In genomic region chr2:17730957-17731830, GRCm38 (mm10) we compare ENCODE assay signal across 8 mouse cellular contexts. TPM values are rescaled to one million over a fixed set of nuclear protein-coding genes. Genes with fewer than 3 reads are reported as not detected.
DNase-seq lines count a peak whose midpoint lies in the region; ATAC-seq and TF ChIP-seq lines count a peak whose summit lies in the region.

Gene Nebl, minus strand, starts transcription at chr2:17731464.

- H3K9ac ChIP-seq in intestine, embryonic 15.5 days, result peak within 1 kb of the TSS; percentile 45
- H3K9ac ChIP-seq in limb, embryonic 14.5 days (ENCODE audit: low read depth, low read length, severe bottlenecking), result peak within 1 kb of the TSS; percentile 65
- H3K9ac ChIP-seq in midbrain, embryonic 16.5 days (ENCODE audit: low read depth, low read length), result peak within 1 kb of the TSS; percentile 89

- TF ChIP-seq CTCF in kidney, adult 2 months (conservative IDR thresholded peaks at IDR 0.05; ENCODE audit: insufficient read depth, insufficient read length, low read depth, low read length), result no peak

- peak; percentile 8 for DNase-seq in kidney, adult 2 months
- no peak for DNase-seq in kidney, adult 18-20 months
- peak; percentile 79 to 82 for DNase-seq in cerebellum, postnatal 14 days
- peak; percentile 20 for DNase-seq in gastrocnemius, postnatal 14 days
- DNase-seq in limb, embryonic 14.5 days (ENCODE audit: low spot score), result peak; percentile 40
- DNase-seq in thymus, adult 18-20 months, result peak; percentile 17

- H3K4me1 ChIP-seq in kidney, adult 2 months (ENCODE audit: control insufficient read depth, insufficient read depth, low read length), result no peaks in the 10 kb centered on the region
- peaks cover 12% of the 10 kb centered on the region for H3K4me1 ChIP-seq in intestine, embryonic 15.5 days (replicated peaks)
- H3K4me1 ChIP-seq in limb, embryonic 14.5 days (ENCODE audit: control insufficient read depth, insufficient read depth, low read length), result peaks cover 8% of the 10 kb centered on the region
- peaks cover 3% of the 10 kb centered on the region; the same call in 1 of the 2 replicates for H3K4me1 ChIP-seq in midbrain, embryonic 16.5 days (ENCODE audit: control insufficient read depth, insufficient read depth, low read length)

- 0 out of 2 replicates have a peak, but pooled peaks cover 2% of the 10 kb centered on the region for H3K27me3 ChIP-seq in kidney, adult 2 months (replicated peaks; ENCODE audit: control insufficient read depth, insufficient read depth, low read length)
- H3K27me3 ChIP-seq in intestine, embryonic 15.5 days (replicated peaks), result peaks cover 24% of the 10 kb centered on the region
- H3K27me3 ChIP-seq in limb, embryonic 14.5 days (ENCODE audit: control insufficient read depth, insufficient read depth, low read length), result peaks cover 20% of the 10 kb centered on the region; the same call in 1 of the 2 replicates
- peaks cover 3% of the 10 kb centered on the region for H3K27me3 ChIP-seq in midbrain, embryonic 16.5 days (ENCODE audit: control insufficient read depth, insufficient read depth, low read depth, low read length)

- TF ChIP-seq POLR2A in kidney, adult 2 months (IDR thresholded peaks at IDR 0.05; ENCODE audit: low read depth, low read length), result no peak
- TF ChIP-seq POLR2A in limb, embryonic 14.5 days (IDR thresholded peaks at IDR 0.05; ENCODE audit: borderline replicate concordance, extremely low read depth, insufficient read depth, insufficient read length), result no peak

- ATAC-seq in intestine, embryonic 15.5 days, result peak; percentile 93
- peak; percentile 45 for ATAC-seq in limb, embryonic 14.5 days (ENCODE audit: low FRiP score, low read depth)
- ATAC-seq in midbrain, embryonic 16.5 days, result peak; percentile 93

- WGBS in kidney, adult 2 months, result 4% methylated on average over 59 of the region's 59 CpGs
- 1% methylated on average over 59 of the region's 59 CpGs for WGBS in intestine, embryonic 15.5 days
- WGBS in limb, embryonic 14.5 days, result 1% methylated on average over 45 of the region's 59 CpGs
- under 1% methylated on average over 52 of the region's 59 CpGs for WGBS in midbrain, embryonic 16.5 days

- H3K36me3 ChIP-seq in kidney, adult 2 months (ENCODE audit: control insufficient read depth, insufficient read depth, low read length), result no peaks in the 10 kb centered on the region
- H3K36me3 ChIP-seq in intestine, embryonic 15.5 days, result no peaks in the 10 kb centered on the region
- H3K36me3 ChIP-seq in limb, embryonic 14.5 days (ENCODE audit: control insufficient read depth, insufficient read depth, low read length), result no peaks in the 10 kb centered on the region
- no peaks in the 10 kb centered on the region for H3K36me3 ChIP-seq in midbrain, embryonic 16.5 days (ENCODE audit: control insufficient read depth, insufficient read depth, low read length)

- no peak within 1 kb of the TSS for H3K27ac ChIP-seq in kidney, adult 2 months (ENCODE audit: insufficient read depth, low read depth, low read length)
- H3K27ac ChIP-seq in intestine, embryonic 15.5 days, result no peak within 1 kb of the TSS
- H3K27ac ChIP-seq in limb, embryonic 14.5 days (replicated peaks; ENCODE audit: low read depth, low read length), result no peak within 1 kb of the TSS
- peak within 1 kb of the TSS; percentile 82 for H3K27ac ChIP-seq in midbrain, embryonic 16.5 days (ENCODE audit: low read length)

- intact Hi-C loops in gastrocnemius, postnatal 14 days (cut with DNase I; ENCODE audit: low total_unique reads), result no loop called here

- no peaks in the 10 kb centered on the region for H3K9me3 ChIP-seq in intestine, embryonic 15.5 days
- no peaks in the 10 kb centered on the region for H3K9me3 ChIP-seq in limb, embryonic 14.5 days (ENCODE audit: control insufficient read depth, low read length)
- H3K9me3 ChIP-seq in midbrain, embryonic 16.5 days (replicated peaks; ENCODE audit: control insufficient read depth, low read length, poor library complexity, severe bottlenecking), result no peaks in the 10 kb centered on the region

- H3K4me3 ChIP-seq in kidney, adult 2 months (ENCODE audit: insufficient read depth, low read depth, low read length), result peak within 1 kb of the TSS; percentile 42
- H3K4me3 ChIP-seq in intestine, embryonic 15.5 days (replicated peaks), result peak within 1 kb of the TSS; percentile 60
- H3K4me3 ChIP-seq in limb, embryonic 14.5 days (replicated peaks; ENCODE audit: low read length), result peak within 1 kb of the TSS; percentile 63
- H3K4me3 ChIP-seq in midbrain, embryonic 16.5 days (ENCODE audit: low read depth, low read length), result peak within 1 kb of the TSS; percentile 79

- H3K4me2 ChIP-seq in intestine, embryonic 15.5 days (replicated peaks), result peak within 1 kb of the TSS; percentile 99
- H3K4me2 ChIP-seq in limb, embryonic 14.5 days (replicated peaks; ENCODE audit: low read depth, low read length, severe bottlenecking), result peak within 1 kb of the TSS; percentile 100
- H3K4me2 ChIP-seq in midbrain, embryonic 16.5 days (ENCODE audit: low read length), result peak within 1 kb of the TSS; percentile 95

RNA-seq across cellular contexts. Expression of gene Nebl, which starts in this region (rescaled TPM):
- polyA plus RNA-seq in kidney, adult 2 months (2012; rRNA removed), result 3.9 and 5.8 TPM in 2 replicates
- under 1 TPM; 0.45 to 0.55 TPM for total RNA-seq in gastrocnemius, postnatal 14 days (2021)
- 0.43 and 1.1 TPM in 2 replicates for polyA plus RNA-seq in intestine, embryonic 15.5 days (2015; fragmentation: Nextera tagmentation; extraction: Ambion mirVana)
- 8.8 and 14.3 TPM in 2 replicates for polyA plus RNA-seq in limb, embryonic 14.5 days (2012; rRNA removed)
- 23.9 and 25.7 TPM in 2 replicates for polyA plus RNA-seq in limb, embryonic 14.5 days (2014; fragmentation: Nextera tagmentation; extraction: Ambion mirVana)
- 12.8 and 13.8 TPM in 2 replicates for polyA plus RNA-seq in midbrain, embryonic 16.5 days (2015; fragmentation: Nextera tagmentation; extraction: Ambion mirVana)

Comparison
In these comparisons a context has a peak if more than half of its experiments do, and no peak if none do; other contexts are left out.
1. Peak in DNase-seq in gastrocnemius, postnatal 14 days; RNA of the gene not detected or under 1 TPM.